Mouse (Mus musculus): ENCODE data around the gene Satb2.

Satb2 gene

DNA sequence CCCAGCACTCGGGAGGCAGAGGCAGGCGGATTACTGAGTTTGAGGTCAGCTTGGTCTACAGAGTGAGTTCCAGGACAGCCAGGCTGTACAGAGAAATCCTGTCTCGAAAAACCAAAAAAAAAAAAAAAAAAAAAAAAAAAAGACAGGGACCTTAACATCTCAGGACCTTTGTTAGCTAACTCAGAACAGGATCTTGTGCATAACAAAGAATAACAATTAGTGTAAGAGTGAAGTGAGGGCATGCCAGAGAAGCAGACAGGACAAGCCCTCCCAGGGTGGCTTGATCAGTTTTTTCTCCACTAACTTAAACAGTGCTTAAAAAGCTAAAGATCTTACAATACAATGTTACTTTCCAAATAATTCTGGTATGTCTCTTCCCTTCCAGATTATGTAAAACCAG lies 40.0 kb downstream of the Satb2 start:
- no peak for ATAC-seq (ENCODE audit: insufficient number of reproducible peaks, low FRiP score, low TSS enrichment)

DNA sequence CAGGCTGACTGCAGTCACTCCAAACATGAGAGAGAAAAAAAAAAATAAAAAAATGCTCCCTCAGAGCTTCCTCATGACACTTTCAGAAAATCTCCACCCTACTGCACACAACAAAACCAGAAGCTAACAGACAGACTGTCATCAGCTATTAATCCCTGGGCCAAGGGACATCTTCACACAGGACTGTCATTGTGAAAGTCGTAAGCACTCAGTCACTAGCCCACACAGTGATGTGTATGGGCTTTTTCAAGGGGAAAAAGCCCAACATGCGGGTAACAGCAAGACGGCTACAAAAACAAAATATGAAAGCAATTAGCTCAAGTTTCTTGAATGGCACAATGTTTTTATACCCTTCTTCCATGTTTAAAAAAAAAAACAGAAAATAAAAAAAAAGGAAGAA lies 41.9 kb downstream of the Satb2 start:
- ATAC-seq (ENCODE audit: insufficient number of reproducible peaks, low FRiP score, low TSS enrichment), result no peak

DNA sequence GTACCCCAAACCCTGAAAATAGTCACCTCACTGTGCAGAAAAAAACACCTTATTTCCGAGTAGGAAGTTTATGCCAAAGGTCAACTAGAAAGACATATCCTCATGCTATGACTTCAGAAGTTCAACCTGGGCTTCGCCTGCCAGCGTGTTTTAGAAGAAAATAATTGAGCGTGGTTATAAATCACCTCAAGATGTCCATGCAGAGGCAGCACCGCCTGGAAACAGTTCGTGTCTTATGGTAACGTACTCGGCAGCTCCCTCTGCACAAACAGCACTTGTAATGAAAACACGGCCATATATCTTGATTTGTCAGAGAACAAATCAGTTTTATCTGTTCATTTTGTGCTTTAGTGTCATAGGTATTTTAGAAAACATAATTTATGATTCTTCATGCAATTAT lies 44.6 kb downstream of the Satb2 start:
- ATAC-seq (ENCODE audit: insufficient number of reproducible peaks, low FRiP score, low TSS enrichment), result no peak

DNA sequence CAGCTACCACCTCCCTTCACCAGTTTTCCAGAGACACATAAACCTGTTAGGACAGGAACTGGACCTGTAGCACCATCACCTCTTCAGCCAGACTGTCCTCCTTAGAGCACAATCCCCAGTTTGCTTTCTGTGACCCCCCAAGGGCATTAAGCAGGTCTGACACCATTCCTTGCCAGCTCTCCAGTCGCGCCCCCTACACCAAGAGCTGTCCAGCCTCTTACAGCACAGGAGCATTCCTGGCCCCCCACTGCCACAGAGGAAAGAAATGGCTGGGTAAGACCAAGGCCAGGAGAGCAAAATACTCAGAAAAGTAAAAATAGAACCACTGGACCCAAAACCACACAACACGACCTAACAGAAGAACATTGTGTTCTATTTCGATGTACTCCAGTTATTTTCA lies 48.4 kb downstream of the Satb2 start:
- no peak for ATAC-seq (ENCODE audit: insufficient number of reproducible peaks, low FRiP score, low TSS enrichment)

DNA sequence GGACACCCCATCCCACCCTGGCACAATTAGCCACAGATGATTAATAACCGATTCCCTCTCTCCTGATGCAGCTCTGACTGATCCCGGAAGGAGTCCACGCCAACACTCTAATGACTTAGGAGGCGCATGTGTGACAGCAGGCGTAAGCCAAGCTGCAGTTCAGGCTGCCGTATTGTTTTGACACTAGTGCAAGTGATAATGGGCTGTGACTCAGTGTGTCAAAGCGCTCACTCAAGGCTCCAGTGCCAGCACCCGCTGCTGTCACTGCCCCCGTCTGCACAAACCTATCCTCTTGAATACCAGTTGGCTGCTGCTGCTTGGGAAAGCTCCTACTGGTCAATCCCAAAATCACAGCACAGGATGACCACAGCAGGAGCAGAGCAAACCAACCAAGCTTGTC lies 49.7 kb downstream of the Satb2 start:
- ATAC-seq (ENCODE audit: insufficient number of reproducible peaks, low FRiP score, low TSS enrichment), result no peak

DNA sequence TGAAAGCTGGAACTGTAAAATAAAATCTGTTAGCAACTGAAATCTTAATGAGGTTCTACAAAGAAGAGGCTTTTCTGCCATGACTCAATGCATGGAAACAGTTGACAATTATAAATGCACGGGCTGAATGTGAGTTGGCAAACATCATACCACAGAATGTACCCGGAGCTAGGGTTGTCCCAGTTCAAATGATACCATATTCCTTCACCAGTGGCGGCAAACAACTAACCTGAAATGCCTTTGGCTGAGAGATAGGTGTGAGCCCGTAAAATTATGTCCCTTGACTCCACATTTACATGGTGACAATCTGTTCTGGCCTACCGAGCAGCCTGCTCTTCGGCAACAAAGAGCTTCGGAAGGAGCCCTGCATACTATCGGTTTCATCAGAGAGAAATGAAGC lies 58.0 kb downstream of the Satb2 start:
- ATAC-seq (ENCODE audit: insufficient number of reproducible peaks, low FRiP score, low TSS enrichment), result no peak

DNA sequence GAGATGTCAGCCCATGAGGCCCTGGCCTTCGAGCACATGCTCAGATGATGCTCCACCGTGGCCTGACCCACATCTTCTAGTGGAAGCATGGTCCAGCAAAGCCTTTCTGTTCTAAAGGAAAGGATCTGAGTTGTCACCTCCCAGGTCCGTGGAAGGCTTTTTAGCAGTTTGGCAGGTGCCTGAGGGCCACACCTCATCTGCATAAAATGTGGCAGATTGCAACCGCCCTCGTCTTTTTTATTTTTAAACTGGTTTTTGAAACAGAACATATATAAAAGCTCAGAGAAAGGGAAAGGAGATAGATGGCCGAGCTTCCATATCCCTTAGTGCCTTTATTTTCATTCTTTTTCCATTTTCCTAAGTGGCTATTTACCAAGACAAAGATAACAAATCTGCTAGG lies 64.2 kb downstream of the Satb2 start:
- no peak for ATAC-seq (ENCODE audit: insufficient number of reproducible peaks, low FRiP score, low TSS enrichment)

DNA sequence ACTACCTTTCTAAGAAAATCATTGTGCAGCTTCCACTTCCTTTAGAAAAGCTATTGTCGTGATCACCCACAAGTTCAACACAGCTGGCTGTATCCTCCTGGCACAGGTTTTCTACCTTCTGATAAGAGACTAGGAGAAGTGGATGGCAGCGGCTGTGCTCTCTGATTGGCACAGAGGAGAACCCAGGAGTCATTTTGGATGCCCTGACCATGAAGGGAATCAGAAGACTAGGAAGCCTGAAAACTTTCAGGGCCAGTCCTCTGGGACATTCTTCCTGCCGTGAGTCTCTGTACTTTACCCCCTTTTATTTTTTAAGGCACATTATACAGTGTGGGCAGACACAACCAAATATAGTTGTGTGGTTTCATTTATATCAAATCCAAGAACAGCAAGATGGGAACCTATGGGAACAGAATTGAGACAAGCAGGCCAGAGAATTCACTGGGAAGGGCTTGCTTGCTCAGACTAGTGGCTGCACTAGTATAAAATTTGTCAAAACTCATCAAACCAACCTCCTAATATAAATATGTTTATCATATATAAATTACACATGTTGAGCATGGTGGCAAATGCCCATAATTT lies 77.7 kb downstream of the Satb2 start:
- ATAC-seq (ENCODE audit: insufficient number of reproducible peaks, low FRiP score, low TSS enrichment), result no peak

DNA sequence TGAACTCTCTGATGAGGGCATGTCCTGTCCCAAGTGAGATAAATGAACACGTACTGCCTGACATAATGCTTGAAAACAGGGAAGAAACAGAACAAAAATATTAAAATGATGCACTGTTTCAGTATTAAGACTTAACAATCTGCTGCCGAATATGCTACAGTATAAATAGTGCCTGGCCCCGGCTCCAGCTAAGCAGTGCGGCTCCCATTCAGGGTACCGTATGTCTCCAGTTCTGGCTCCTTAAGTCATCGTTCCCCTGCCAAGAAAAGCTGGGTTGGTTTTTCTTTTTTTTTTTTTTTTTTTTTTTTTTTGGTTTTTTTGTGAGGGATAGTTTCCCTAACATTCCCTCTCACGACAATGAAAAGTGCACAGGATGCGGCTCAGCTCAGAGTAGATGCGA lies 78.3 kb downstream of the Satb2 start:
- no peak for ATAC-seq (ENCODE audit: insufficient number of reproducible peaks, low FRiP score, low TSS enrichment)

DNA sequence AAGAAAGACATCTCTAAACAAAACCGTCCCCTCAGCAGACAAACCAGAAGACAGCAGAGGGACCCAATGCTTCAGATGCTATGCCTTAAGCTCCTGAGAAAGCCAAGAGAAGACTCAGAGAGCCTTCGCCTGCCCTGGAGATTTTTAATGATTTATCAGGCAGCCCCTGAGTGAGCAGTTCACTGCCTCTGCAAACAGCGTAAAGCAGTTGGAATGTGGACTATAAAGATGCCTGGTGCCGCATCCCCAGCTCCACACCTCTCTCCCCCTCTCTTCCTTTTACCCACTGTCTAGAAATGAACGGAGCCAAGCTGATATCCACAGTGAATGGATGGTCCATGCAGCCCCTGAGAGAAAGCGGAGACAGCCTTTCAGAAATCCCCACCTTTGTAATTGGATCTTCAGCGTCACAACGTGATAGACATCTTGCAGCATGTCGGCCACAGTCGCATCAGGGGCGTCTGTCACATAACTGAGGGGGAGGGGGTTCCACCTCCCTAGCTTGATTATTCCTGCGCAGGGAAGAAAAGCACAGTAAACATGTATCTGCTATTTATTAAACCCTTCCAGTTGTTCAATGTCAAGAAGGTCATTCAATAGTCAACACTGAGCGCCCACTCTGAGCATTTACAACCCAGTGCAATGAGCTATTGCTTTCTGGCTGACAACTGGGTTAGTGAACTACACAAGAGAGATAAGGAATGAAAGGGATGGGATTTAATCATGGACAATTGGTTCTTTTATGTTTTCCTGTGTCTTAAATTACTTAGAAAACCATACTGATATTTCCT lies 79.6 kb downstream of the Satb2 start:
- ATAC-seq (ENCODE audit: insufficient number of reproducible peaks, low FRiP score, low TSS enrichment), result no peak

DNA sequence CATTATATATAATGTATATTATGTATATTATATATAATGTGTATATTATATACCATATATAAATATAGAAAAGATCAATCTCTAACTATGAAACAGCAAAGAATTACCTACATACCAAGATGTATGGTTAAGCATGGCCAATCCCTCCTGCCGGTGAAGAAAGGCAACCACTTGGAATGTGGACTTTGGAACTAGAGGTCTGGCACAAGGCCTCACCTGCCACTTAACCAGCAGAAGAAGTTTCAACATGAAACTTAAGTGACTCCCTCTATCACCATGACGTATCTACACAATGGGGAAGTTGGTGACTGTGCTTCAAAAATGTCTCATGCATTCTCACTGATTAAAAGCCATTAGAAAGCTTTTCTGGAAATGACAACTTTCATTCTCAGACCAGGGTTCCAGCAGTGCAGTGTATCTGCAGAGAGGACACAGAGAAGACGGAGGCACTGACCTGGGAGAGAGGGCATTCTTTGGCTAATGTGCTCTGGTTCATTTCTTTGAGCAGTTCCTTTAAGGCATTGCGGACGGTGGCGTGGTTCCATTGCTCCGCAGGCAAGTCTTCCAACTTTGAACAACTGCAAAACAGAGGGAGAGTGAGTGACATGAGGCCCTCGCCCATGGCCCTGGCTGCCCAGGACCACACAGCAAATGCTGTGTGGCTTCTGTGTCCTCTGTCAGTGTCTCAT lies 80.8 kb downstream of the Satb2 start:
- ATAC-seq (ENCODE audit: insufficient number of reproducible peaks, low FRiP score, low TSS enrichment), result no peak

DNA sequence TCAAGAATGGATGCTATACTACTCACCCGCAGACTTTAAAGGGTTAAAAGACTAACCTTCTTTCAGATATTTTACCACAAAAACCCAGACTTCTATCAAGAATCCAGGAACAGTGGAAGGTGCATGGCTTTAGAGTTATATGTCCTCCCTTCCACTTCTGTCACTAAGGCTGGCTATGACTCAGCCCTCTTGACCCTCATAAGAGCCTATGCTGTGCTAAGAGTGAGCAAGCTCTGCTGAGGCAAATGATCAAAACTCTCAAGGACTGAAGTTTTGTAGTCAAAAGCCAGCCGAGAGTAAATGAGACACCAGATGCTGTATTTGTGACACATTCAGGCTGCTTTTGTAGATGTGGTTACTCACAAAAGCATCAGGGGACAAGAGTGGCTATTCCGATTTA lies 81.8 kb downstream of the Satb2 start:
- ATAC-seq (ENCODE audit: insufficient number of reproducible peaks, low FRiP score, low TSS enrichment), result no peak

DNA sequence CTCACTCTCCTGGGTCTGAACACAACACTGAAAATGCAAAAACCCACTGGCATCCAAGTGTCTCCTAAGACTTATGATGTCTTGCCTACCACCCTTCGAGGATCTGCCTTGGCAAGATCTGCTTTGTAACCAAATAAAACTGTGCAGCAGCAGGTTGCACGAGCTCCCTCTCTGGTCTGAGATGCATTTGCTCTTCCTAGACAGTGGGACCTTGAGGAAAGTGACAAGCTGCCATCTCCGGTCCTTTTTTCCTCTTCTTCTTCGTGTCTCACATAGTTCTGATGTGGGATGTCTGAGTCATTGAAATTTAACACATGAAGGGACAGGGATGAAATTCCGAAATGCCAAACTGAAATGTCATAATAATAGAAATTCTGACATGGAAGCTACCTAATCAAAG lies 85.7 kb downstream of the Satb2 start:
- ATAC-seq (ENCODE audit: insufficient number of reproducible peaks, low FRiP score, low TSS enrichment), result no peak

DNA sequence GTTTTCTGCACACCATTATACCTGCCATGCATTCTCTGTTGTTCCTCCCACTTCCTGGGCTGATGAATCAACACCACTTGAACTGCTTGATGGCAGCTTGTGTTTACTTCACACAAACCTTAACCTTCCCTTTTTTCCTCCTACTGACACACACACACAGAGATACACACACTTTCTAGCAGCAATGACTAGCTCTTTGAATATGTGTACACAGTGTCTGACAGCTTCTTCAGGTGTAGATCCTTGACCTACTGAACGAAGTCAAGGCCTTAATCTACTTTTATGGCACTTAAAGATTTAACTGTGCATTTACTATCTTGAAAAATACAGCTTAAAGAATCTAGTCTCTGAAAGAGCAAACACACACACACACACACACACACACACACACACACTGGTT lies 89.5 kb downstream of the Satb2 start:
- no peak for ATAC-seq (ENCODE audit: insufficient number of reproducible peaks, low FRiP score, low TSS enrichment)

DNA sequence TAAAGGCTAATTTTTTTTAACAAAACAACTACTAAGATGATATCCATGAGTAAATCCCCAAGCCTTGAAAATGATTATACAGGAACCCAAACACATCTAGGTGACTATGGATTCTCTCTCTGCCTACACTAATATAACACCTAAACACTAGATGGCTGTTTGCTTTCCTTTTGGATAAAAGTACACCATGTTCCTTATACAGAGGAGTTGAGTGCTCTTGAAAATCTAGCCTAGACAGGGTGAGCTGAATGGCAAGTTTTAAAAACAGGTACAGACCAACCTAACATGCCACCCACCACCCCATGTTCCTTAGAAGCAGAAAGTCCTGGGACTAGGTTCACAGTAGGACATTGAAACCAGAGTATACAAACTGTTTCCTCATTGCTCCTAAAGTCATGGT lies 90.9 kb downstream of the Satb2 start:
- no peak for ATAC-seq (ENCODE audit: insufficient number of reproducible peaks, low FRiP score, low TSS enrichment)

DNA sequence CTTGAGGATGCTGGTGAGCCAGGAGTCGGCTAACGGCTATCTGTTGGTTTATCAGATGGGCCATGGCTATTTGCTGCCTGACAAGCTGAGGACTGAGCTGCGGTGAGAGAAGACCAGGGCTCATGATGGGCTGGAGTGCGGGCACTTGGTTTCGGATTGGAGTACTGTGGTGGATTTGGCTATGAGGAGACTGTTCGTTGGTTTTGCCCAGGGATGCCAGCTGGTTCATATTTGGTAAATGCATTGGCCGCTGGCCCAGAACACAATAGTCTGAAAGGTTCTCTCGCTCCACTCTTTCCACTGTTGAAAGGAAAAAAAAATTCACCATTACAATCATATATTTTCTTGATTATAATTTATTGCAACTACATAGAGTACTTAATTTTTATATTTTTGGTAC lies 107.0 kb downstream of the Satb2 start:
- peak; percentile 31; the same call in 1 of the 2 replicates for ATAC-seq (ENCODE audit: insufficient number of reproducible peaks, low FRiP score, low TSS enrichment)

DNA sequence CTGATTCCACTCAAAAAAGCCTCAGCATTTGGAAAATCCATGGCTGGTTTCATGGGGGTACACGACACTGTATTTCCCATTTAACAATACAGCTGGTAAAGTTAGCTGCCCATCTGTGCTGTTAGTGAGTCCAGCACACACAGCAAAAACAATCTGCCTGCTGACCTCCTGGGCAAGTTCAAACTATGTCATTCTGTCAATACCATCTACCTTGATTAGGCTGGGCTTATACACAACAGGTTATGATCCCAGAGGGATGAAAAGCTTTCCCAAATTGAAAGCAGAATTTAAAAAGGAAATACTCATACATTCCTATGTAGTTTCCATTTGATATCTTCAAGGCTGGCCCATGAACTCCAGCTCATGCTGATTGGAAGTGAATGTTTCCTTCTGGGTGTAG lies 113.2 kb downstream of the Satb2 start:
- ATAC-seq (ENCODE audit: insufficient number of reproducible peaks, low FRiP score, low TSS enrichment), result no peak

DNA sequence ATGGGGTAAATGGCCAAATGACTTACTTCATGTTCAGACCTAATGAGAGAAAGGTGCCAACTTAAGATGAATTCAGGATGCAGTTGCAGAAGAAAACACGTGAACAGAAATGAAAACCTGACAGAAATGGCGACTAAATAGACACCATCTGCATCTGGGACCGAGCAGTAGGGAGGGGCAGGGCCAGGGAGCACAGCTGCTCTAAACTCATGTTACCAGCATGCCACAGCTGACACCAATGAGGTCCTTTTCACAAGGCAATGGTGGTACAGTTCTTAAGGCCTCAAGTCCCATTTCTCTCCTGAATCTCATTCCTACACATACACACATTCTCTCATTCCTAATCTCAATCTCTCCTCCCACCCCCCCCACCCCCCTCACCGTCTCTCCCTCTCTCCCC lies 115.7 kb downstream of the Satb2 start:
- no peak for ATAC-seq (ENCODE audit: insufficient number of reproducible peaks, low FRiP score, low TSS enrichment)

DNA sequence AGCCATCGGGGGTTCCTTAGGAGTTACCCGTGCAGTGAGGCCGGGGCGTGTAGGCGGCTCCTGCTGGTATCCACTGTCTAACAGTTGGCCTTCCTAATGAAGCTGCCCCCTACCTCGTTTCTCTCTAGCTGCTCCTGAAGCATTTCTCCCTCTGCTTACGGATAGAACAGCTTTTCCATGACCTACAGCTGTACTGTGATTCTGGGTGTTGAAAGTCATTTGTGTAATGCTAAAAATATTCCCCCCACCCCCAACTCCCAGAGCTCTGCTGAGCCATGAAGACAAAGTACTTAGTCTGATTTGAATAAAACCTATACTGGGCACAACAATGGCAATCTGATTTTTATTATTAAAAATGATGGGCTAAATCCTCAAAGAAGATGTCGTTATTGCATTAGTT lies 121.2 kb downstream of the Satb2 start:
- no peak for ATAC-seq (ENCODE audit: insufficient number of reproducible peaks, low FRiP score, low TSS enrichment)

DNA sequence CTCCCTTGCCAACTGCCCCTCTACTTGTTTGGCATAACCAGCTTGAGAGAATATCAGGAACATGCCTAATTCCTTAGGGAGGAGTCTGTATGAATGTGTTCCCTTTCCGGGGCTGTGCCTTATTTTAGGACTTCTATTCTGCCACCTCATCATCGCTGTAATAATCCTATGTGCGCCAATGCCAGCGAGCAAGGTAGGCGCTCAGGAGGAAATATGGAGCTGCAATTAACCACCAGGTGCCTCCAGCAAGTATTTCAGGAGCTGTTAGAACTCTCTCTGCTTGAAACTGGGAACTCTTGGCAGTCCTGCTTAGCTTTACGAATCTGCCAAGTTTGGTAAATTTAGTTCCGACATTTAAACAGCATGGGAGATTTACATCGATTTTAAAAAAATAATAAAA lies 128.0 kb downstream of the Satb2 start:
- ATAC-seq (ENCODE audit: insufficient number of reproducible peaks, low FRiP score, low TSS enrichment), result no peak; the same call in 1 of the 2 replicates

DNA sequence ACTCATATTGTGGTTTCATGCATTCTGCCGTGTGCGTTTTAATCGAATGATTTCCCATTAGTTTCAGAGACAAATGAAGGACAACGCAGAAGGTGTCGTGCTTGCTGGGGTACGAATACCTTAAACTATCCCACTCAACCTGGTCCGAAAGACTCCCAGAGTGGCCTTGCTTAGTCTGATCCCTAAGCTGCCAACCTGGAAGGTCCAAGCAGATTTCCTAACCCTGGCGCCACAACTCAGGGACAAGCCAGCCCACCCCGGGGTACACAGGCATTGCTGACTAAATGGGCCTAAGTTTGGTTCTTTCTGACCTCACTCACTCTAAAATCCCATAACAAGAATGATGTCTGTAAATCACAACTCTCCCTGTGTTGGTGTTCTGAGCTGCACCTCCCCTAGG lies 132.1 kb downstream of the Satb2 start:
- peak; percentile 34; the same call in 1 of the 2 replicates for ATAC-seq (ENCODE audit: insufficient number of reproducible peaks, low FRiP score, low TSS enrichment)

Data from cerebellum, adult (tissue).